Mouse (Mus musculus) ES-Bruce4 (cell line): Measurements from ENCODE around the gene Fbxo6.

Experiments
- CTCF ChIP-seq: IDR thresholded peaks from one replicate; pipeline ENCODE4 v1.8.1; 2011; ENCODE audit warnings: low read depth, low read length
- EP300 ChIP-seq: IDR thresholded peaks from 2 replicates; pipeline ENCODE4 v1.6.1; 2011; ENCODE audit warnings: low read depth, low read length; ENCODE audit not compliant: insufficient read depth
- POLR2A ChIP-seq: IDR thresholded peaks from one replicate; pipeline ENCODE4 v1.8.1; 2011; ENCODE audit warnings: low read length; ENCODE audit not compliant: insufficient read depth

DNA sequence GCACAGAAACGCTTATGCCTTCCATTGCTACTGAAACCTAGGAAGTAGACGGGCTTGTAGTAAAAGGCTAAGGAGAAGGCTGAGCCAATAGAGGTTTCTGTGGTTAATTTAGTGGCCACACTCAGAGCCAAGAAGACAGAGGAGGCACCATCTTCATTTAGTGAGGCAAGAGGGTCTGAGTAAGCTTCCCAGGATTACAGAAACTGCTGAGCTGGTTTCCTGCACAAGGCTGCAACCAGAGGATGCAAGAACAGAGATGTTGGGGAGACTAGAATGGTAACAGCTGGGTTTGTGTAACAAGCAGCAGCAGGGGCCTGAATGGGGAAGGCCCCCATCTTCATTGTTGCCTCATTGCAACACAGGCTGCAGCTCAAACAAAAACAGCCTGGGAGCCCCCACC lies 23.3 kb downstream of the Fbxo6 start:
- TF ChIP-seq POLR2A = no peak
- no peak for TF ChIP-seq CTCF
- no peak for TF ChIP-seq EP300
